Mouse (Mus musculus) midbrain, embryonic 13.5 days (tissue): Measurements from ENCODE around the gene Prm2. TPM values are rescaled to one million over a fixed set of nuclear protein-coding genes. Genes with fewer than 3 reads are reported as not detected.

Experiments
- ATAC-seq: fragments of 200-750 bp; cut with Nextera tagmentation; 2 replicates; pipeline ENCODE4 v1.8.0; 2017; ENCODE audit warnings: mild to moderate bottlenecking, moderate TSS enrichment, moderate library complexity
- H3K27ac ChIP-seq: fragments of 300-500 bp; sonication (generic); 2 replicates; pipeline ENCODE4 v1.5.1; 2015; ENCODE audit warnings: inconsistent platforms, mild to moderate bottlenecking, moderate library complexity
- H3K27me3 ChIP-seq: fragments of 300-500 bp; sonication (generic); 2 replicates; pipeline ENCODE4 v1.6.1; 2015; ENCODE audit warnings: mild to moderate bottlenecking, inconsistent platforms
- H3K36me3 ChIP-seq: fragments of 300-500 bp; sonication (generic); 2 replicates; pipeline ENCODE4 v1.6.1; 2015; ENCODE audit warnings: mild to moderate bottlenecking, inconsistent platforms
- H3K4me1 ChIP-seq: fragments of 300-500 bp; sonication (generic); replicated peaks from 2 replicates; pipeline ENCODE4 v1.6.1; 2015; ENCODE audit warnings: inconsistent platforms
- H3K4me2 ChIP-seq: fragments of 300-500 bp; sonication (generic); replicated peaks from 2 replicates; pipeline ENCODE4 v1.6.1; 2015; ENCODE audit warnings: moderate library complexity, mild to moderate bottlenecking, inconsistent platforms
- H3K4me3 ChIP-seq: fragments of 300-500 bp; sonication (generic); replicated peaks from 2 replicates; pipeline ENCODE4 v1.5.1; 2015; ENCODE audit warnings: mild to moderate bottlenecking, inconsistent platforms
- H3K9ac ChIP-seq: fragments of 300-500 bp; sonication (generic); replicated peaks from 2 replicates; pipeline ENCODE4 v1.6.1; 2015; ENCODE audit warnings: mild to moderate bottlenecking, inconsistent platforms
- H3K9me3 ChIP-seq: fragments of 300-500 bp; sonication (generic); 2 replicates; pipeline ENCODE4 v1.6.1; 2016; ENCODE audit warnings: mild to moderate bottlenecking, inconsistent platforms
- WGBS: fragments of 180-500 bp; shearing (Covaris S2); methylation state at CpG from one replicate; pipeline ENCODE4 v1.1.7; 2015; 5-methylcytosine and 5-hydroxymethylcytosine counted together
- polyA plus RNA-seq: library from polyadenylated mRNA; unstranded; fragments of >200 nt; fragmentation: Nextera tagmentation; extraction: Ambion mirVana; gene quantifications from 2 replicates; pipeline ENCODE4 v1.2.1, GENCODE M21; 2015

The Prm2 gene
- polyA plus RNA-seq, 1 experiment from 2014 or later, result not detected

GRCm38 (mm10) chr16:10828461-10828805 lies 32.5 kb upstream of the Prm2 start:
- ATAC-seq, result no peak
- no peaks in the 10 kb centered on the region for H3K9me3 ChIP-seq
- 82% methylated on average over 4 of the region's 4 CpGs for WGBS

GRCm38 (mm10) chr16:10827766-10828460 lies 32.0 kb upstream of the Prm2 start:
- Histone ChIP-seq H3K4me2 (no peak overlapping the region), H3K4me1 (no peaks in the 10 kb centered on the region), H3K9ac (no peak overlapping the region), H3K9me3 (no peaks in the 10 kb centered on the region), H3K27ac (no peak overlapping the region), H3K27me3 (no peaks in the 10 kb centered on the region), H3K4me3 (no peak overlapping the region), H3K36me3 (no peaks in the 10 kb centered on the region)
- no peak for ATAC-seq
- 89% methylated on average over 7 of the region's 7 CpGs for WGBS

More at GRCm38 (mm10) chr16:10828461-10828805, 32.5 kb upstream of the Prm2 start:
- no peaks in the 10 kb centered on the region for H3K4me1 ChIP-seq
- H3K4me3 ChIP-seq, result no peak overlapping the region
- H3K27ac ChIP-seq, result no peak overlapping the region
- no peak overlapping the region for H3K9ac ChIP-seq
- H3K36me3 ChIP-seq, result no peaks in the 10 kb centered on the region
- H3K27me3 ChIP-seq, result no peaks in the 10 kb centered on the region
- H3K4me2 ChIP-seq, result no peak overlapping the region

- no peaks in the 10 kb centered on the region for H3K27me3 ChIP-seq
- no peak for ATAC-seq
- no peaks in the 10 kb centered on the region for H3K4me1 ChIP-seq
- 90% methylated on average over 9 of the region's 9 CpGs for WGBS
- H3K36me3 ChIP-seq, result no peaks in the 10 kb centered on the region
- no peak overlapping the region for H3K4me2 ChIP-seq
- no peak overlapping the region for H3K4me3 ChIP-seq
- no peaks in the 10 kb centered on the region for H3K9me3 ChIP-seq
- H3K9ac ChIP-seq, result no peak overlapping the region
- no peak overlapping the region for H3K27ac ChIP-seq
These were observed 31.3 kb upstream of the Prm2 start for GRCm38 (mm10) chr16:10827269-10827668.

GRCm38 (mm10) chr16:10825840-10826239 lies 29.9 kb upstream of the Prm2 start:
- 95% methylated on average over 4 of the region's 4 CpGs for WGBS
- Histone ChIP-seq H3K27me3 (no peaks in the 10 kb centered on the region), H3K4me2 (no peak overlapping the region), H3K9ac (no peak overlapping the region), H3K27ac (no peak overlapping the region), H3K4me1 (no peaks in the 10 kb centered on the region), H3K4me3 (no peak overlapping the region), H3K9me3 (no peaks in the 10 kb centered on the region), H3K36me3 (no peaks in the 10 kb centered on the region)
- ATAC-seq, result no peak

GRCm38 (mm10) chr16:10824536-10824935 lies 28.6 kb upstream of the Prm2 start:
- H3K27me3 ChIP-seq, result no peaks in the 10 kb centered on the region
- no peaks in the 10 kb centered on the region for H3K9me3 ChIP-seq
- H3K4me1 ChIP-seq, result no peaks in the 10 kb centered on the region
- WGBS, result 85% methylated on average over 1 of the region's 1 CpGs
- H3K9ac ChIP-seq, result no peak overlapping the region
- H3K4me3 ChIP-seq, result no peak overlapping the region
- ATAC-seq, result no peak
- no peak overlapping the region for H3K27ac ChIP-seq
- no peaks in the 10 kb centered on the region for H3K36me3 ChIP-seq
- H3K4me2 ChIP-seq, result no peak overlapping the region

GRCm38 (mm10) chr16:10821387-10821786 lies 25.5 kb upstream of the Prm2 start:
- no peak overlapping the region for H3K27ac ChIP-seq
- H3K9me3 ChIP-seq, result no peaks in the 10 kb centered on the region
- no peak for ATAC-seq
- no peak overlapping the region for H3K4me3 ChIP-seq
- H3K9ac ChIP-seq, result no peak overlapping the region
- WGBS, result 66% methylated on average over 4 of the region's 4 CpGs
- no peaks in the 10 kb centered on the region for H3K36me3 ChIP-seq
- H3K4me1 ChIP-seq, result no peaks in the 10 kb centered on the region
- no peak overlapping the region for H3K4me2 ChIP-seq
- H3K27me3 ChIP-seq, result no peaks in the 10 kb centered on the region

GRCm38 (mm10) chr16:10819966-10820365 lies 24.0 kb upstream of the Prm2 start:
- no peak overlapping the region for H3K4me3 ChIP-seq
- H3K27me3 ChIP-seq, result no peaks in the 10 kb centered on the region

GRCm38 (mm10) chr16:10818579-10819135 lies 22.7 kb upstream of the Prm2 start:
- ATAC-seq, result no peak
- H3K4me3 ChIP-seq, result no peak overlapping the region
- 88% methylated on average over 4 of the region's 4 CpGs for WGBS

More at GRCm38 (mm10) chr16:10819966-10820365, 24.0 kb upstream of the Prm2 start:
- no peaks in the 10 kb centered on the region for H3K4me1 ChIP-seq
- no peaks in the 10 kb centered on the region for H3K36me3 ChIP-seq
- no peak overlapping the region for H3K4me2 ChIP-seq
- no peak overlapping the region for H3K27ac ChIP-seq
- no peaks in the 10 kb centered on the region for H3K9me3 ChIP-seq
- ATAC-seq, result no peak
- 82% methylated on average over 3 of the region's 3 CpGs for WGBS
- no peak overlapping the region for H3K9ac ChIP-seq

GRCm38 (mm10) chr16:10814864-10815263 lies 18.9 kb upstream of the Prm2 start:
- no peak overlapping the region for H3K27ac ChIP-seq
- no peak overlapping the region for H3K4me3 ChIP-seq
- no peak for ATAC-seq
- no peak overlapping the region for H3K9ac ChIP-seq
- 91% methylated on average over 4 of the region's 4 CpGs for WGBS
- H3K4me1 ChIP-seq, result no peaks in the 10 kb centered on the region
- H3K36me3 ChIP-seq, result no peaks in the 10 kb centered on the region
- H3K27me3 ChIP-seq, result no peaks in the 10 kb centered on the region
- H3K9me3 ChIP-seq, result no peaks in the 10 kb centered on the region
- H3K4me2 ChIP-seq, result no peak overlapping the region

More at GRCm38 (mm10) chr16:10818579-10819135, 22.7 kb upstream of the Prm2 start:
- Histone ChIP-seq H3K9ac (no peak overlapping the region), H3K36me3 (no peaks in the 10 kb centered on the region), H3K4me2 (no peak overlapping the region), H3K9me3 (no peaks in the 10 kb centered on the region), H3K27me3 (no peaks in the 10 kb centered on the region), H3K4me1 (no peaks in the 10 kb centered on the region), H3K27ac (no peak overlapping the region)

- Histone ChIP-seq H3K27ac (no peak overlapping the region), H3K27me3 (no peaks in the 10 kb centered on the region), H3K4me3 (no peak overlapping the region), H3K4me1 (no peaks in the 10 kb centered on the region), H3K9ac (no peak overlapping the region), H3K36me3 (no peaks in the 10 kb centered on the region), H3K4me2 (no peak overlapping the region), H3K9me3 (no peaks in the 10 kb centered on the region)
- WGBS, result 83% methylated on average over 4 of the region's 4 CpGs
- ATAC-seq, result no peak
These were observed 17.8 kb upstream of the Prm2 start for GRCm38 (mm10) chr16:10813726-10814125.

GRCm38 (mm10) chr16:10812865-10813371 lies 17.0 kb upstream of the Prm2 start, which contains the start of gene Gm11172:
Gm11172 (plus strand) TSS chr16:10812915.
- H3K9me3 ChIP-seq, result no peaks in the 10 kb centered on the region
- H3K4me3 ChIP-seq, result no peak within 1 kb of the TSS
- H3K9ac ChIP-seq, result no peak within 1 kb of the TSS
- ATAC-seq, result no peak
- 100% methylated on average over 2 of the region's 2 CpGs for WGBS
- no peaks in the 10 kb centered on the region for H3K4me1 ChIP-seq
- H3K36me3 ChIP-seq, result no peaks in the 10 kb centered on the region
- no peak within 1 kb of the TSS for H3K4me2 ChIP-seq
- H3K27me3 ChIP-seq, result no peaks in the 10 kb centered on the region
- H3K27ac ChIP-seq, result no peak within 1 kb of the TSS

- H3K36me3 ChIP-seq, result no peaks in the 10 kb centered on the region
- no peak overlapping the region for H3K4me3 ChIP-seq
- 96% methylated on average over 1 of the region's 1 CpGs for whole genome bisulfite sequencing
These were observed 14.4 kb upstream of the Prm2 start for GRCm38 (mm10) chr16:10810376-10810775.

More at GRCm38 (mm10) chr16:10810376-10810775, 14.4 kb upstream of the Prm2 start:
- H3K27me3 ChIP-seq, result no peaks in the 10 kb centered on the region
- no peaks in the 10 kb centered on the region for H3K4me1 ChIP-seq
- no peak overlapping the region for H3K9ac ChIP-seq
- no peaks in the 10 kb centered on the region for H3K9me3 ChIP-seq
- H3K27ac ChIP-seq, result no peak overlapping the region
- ATAC-seq, result no peak
- no peak overlapping the region for H3K4me2 ChIP-seq
